Mouse (Mus musculus): ENCODE data around the gene Tmeff2. TPM values are rescaled to one million over a fixed set of nuclear protein-coding genes. Genes with fewer than 3 reads are reported as not detected.

Gene Tmeff2
- polyA plus RNA-seq, 1 experiment from 2014 or later: 3.4 TPM

- Histone ChIP-seq H3K36me3 (no peaks in the 10 kb centered on the region), H3K9ac (no peak overlapping the region), H3K9me3 (no peaks in the 10 kb centered on the region), H3K4me2 (no peak overlapping the region), H3K27ac (no peak overlapping the region), H3K4me3 (no peak overlapping the region), H3K27me3 (no peaks in the 10 kb centered on the region), H3K4me1 (0 out of 2 replicates have a peak, but pooled peaks cover 6% of the 10 kb centered on the region)
- 68% methylated on average over 15 of the region's 15 CpGs for WGBS
- no peak for ATAC-seq (ENCODE audit: borderline replicate concordance, extremely low read depth, low FRiP score, low TSS enrichment)
Measured at GRCm38 (mm10) chr1:51075785-51076771, 175.6 kb downstream of the Tmeff2 start.

- ATAC-seq (ENCODE audit: borderline replicate concordance, extremely low read depth, low FRiP score, low TSS enrichment): no peak
- Histone ChIP-seq H3K36me3 (no peaks in the 10 kb centered on the region), H3K27me3 (no peaks in the 10 kb centered on the region), H3K4me2 (no peak overlapping the region), H3K4me1 (no peaks in the 10 kb centered on the region), H3K9me3 (no peaks in the 10 kb centered on the region), H3K4me3 (no peak overlapping the region), H3K27ac (no peak overlapping the region), H3K9ac (no peak overlapping the region)
- WGBS: 28% methylated on average over 2 of the region's 2 CpGs
Measured at GRCm38 (mm10) chr1:51088921-51089320, 188.5 kb downstream of the Tmeff2 start.

- Histone ChIP-seq H3K4me3 (no peak overlapping the region), H3K4me2 (no peak overlapping the region), H3K27me3 (no peaks in the 10 kb centered on the region), H3K36me3 (no peaks in the 10 kb centered on the region), H3K27ac (no peak overlapping the region), H3K9me3 (no peaks in the 10 kb centered on the region), H3K9ac (no peak overlapping the region), H3K4me1 (no peaks in the 10 kb centered on the region)
- no peak for ATAC-seq (ENCODE audit: borderline replicate concordance, extremely low read depth, low FRiP score, low TSS enrichment)
- WGBS: 88% methylated on average over 3 of the region's 3 CpGs
Measured at GRCm38 (mm10) chr1:51089803-51090202, 189.4 kb downstream of the Tmeff2 start.

GRCm38 (mm10) chr1:51090212-51090761 is 189.8 kb downstream of the Tmeff2 start:
- no peaks in the 10 kb centered on the region for H3K36me3 ChIP-seq
- WGBS: 73% methylated on average over 4 of the region's 4 CpGs
- no peak overlapping the region for H3K9ac ChIP-seq
- no peaks in the 10 kb centered on the region for H3K9me3 ChIP-seq
- no peak overlapping the region for H3K27ac ChIP-seq
- H3K4me2 ChIP-seq: no peak overlapping the region
- ATAC-seq (ENCODE audit: borderline replicate concordance, extremely low read depth, low FRiP score, low TSS enrichment): no peak
- H3K4me3 ChIP-seq: no peak overlapping the region
- H3K27me3 ChIP-seq: no peaks in the 10 kb centered on the region
- 0 out of 2 replicates have a peak, but pooled peaks cover 3% of the 10 kb centered on the region for H3K4me1 ChIP-seq

GRCm38 (mm10) chr1:51094713-51095112 is 194.3 kb downstream of the Tmeff2 start:
- H3K27ac ChIP-seq: no peak overlapping the region
- H3K27me3 ChIP-seq: no peaks in the 10 kb centered on the region
- H3K4me1 ChIP-seq: peaks cover 16% of the 10 kb centered on the region
- H3K4me3 ChIP-seq: no peak overlapping the region
- no peaks in the 10 kb centered on the region for H3K9me3 ChIP-seq
- H3K4me2 ChIP-seq: no peak overlapping the region
- no peak for ATAC-seq (ENCODE audit: borderline replicate concordance, extremely low read depth, low FRiP score, low TSS enrichment)
- no peak overlapping the region for H3K9ac ChIP-seq
- H3K36me3 ChIP-seq: no peaks in the 10 kb centered on the region
- 73% methylated on average over 2 of the region's 2 CpGs for WGBS

- peak; percentile 91 for ATAC-seq (ENCODE audit: borderline replicate concordance, extremely low read depth, low FRiP score, low TSS enrichment)
- H3K9ac ChIP-seq: no peak overlapping the region
- H3K4me3 ChIP-seq: no peak overlapping the region
- no peaks in the 10 kb centered on the region for H3K9me3 ChIP-seq
- no peaks in the 10 kb centered on the region for H3K36me3 ChIP-seq
- H3K27ac ChIP-seq: peak overlapping the region; percentile 80
- H3K27me3 ChIP-seq: no peaks in the 10 kb centered on the region
- no peak overlapping the region for H3K4me2 ChIP-seq
- peaks cover 16% of the 10 kb centered on the region for H3K4me1 ChIP-seq
- WGBS: 33% methylated on average over 4 of the region's 4 CpGs
Measured at GRCm38 (mm10) chr1:51096848-51097598, 196.6 kb downstream of the Tmeff2 start.

- Histone ChIP-seq H3K27ac (no peak overlapping the region), H3K4me3 (no peak overlapping the region), H3K4me1 (peaks cover 11% of the 10 kb centered on the region), H3K9me3 (no peaks in the 10 kb centered on the region), H3K36me3 (no peaks in the 10 kb centered on the region), H3K9ac (no peak overlapping the region), H3K27me3 (no peaks in the 10 kb centered on the region), H3K4me2 (no peak overlapping the region)
- no peak for ATAC-seq (ENCODE audit: borderline replicate concordance, extremely low read depth, low FRiP score, low TSS enrichment)
- 95% methylated on average over 2 of the region's 2 CpGs for WGBS
Measured at GRCm38 (mm10) chr1:51101034-51101590, 200.7 kb downstream of the Tmeff2 start.

- Histone ChIP-seq H3K4me2 (no peak overlapping the region), H3K4me1 (peaks cover 8% of the 10 kb centered on the region), H3K9ac (no peak overlapping the region), H3K27me3 (no peaks in the 10 kb centered on the region), H3K4me3 (no peak overlapping the region), H3K9me3 (no peaks in the 10 kb centered on the region), H3K36me3 (no peaks in the 10 kb centered on the region), H3K27ac (no peak overlapping the region)
- ATAC-seq (ENCODE audit: borderline replicate concordance, extremely low read depth, low FRiP score, low TSS enrichment): no peak
- WGBS: 41% methylated on average over 2 of the region's 2 CpGs
Measured at GRCm38 (mm10) chr1:51104698-51105097, 204.3 kb downstream of the Tmeff2 start.

GRCm38 (mm10) chr1:51106401-51106920 is 206.0 kb downstream of the Tmeff2 start:
- H3K4me2 ChIP-seq: no peak overlapping the region
- 56% methylated on average over 4 of the region's 4 CpGs for WGBS
- no peak overlapping the region for H3K4me3 ChIP-seq
- H3K9me3 ChIP-seq: no peaks in the 10 kb centered on the region
- H3K27ac ChIP-seq: no peak overlapping the region
- H3K36me3 ChIP-seq: no peaks in the 10 kb centered on the region
- H3K9ac ChIP-seq: no peak overlapping the region
- no peak for ATAC-seq (ENCODE audit: borderline replicate concordance, extremely low read depth, low FRiP score, low TSS enrichment)
- H3K4me1 ChIP-seq: peaks cover 8% of the 10 kb centered on the region
- no peaks in the 10 kb centered on the region for H3K27me3 ChIP-seq

- Histone ChIP-seq H3K27ac (no peak overlapping the region), H3K9ac (no peak overlapping the region), H3K9me3 (no peaks in the 10 kb centered on the region), H3K27me3 (no peaks in the 10 kb centered on the region), H3K4me1 (peaks cover 8% of the 10 kb centered on the region), H3K4me3 (no peak overlapping the region), H3K36me3 (no peaks in the 10 kb centered on the region), H3K4me2 (no peak overlapping the region)
- 44% methylated on average over 2 of the region's 2 CpGs for WGBS
- no peak for ATAC-seq (ENCODE audit: borderline replicate concordance, extremely low read depth, low FRiP score, low TSS enrichment)
Measured at GRCm38 (mm10) chr1:51107299-51107698, 206.9 kb downstream of the Tmeff2 start.

- Histone ChIP-seq H3K4me1 (no peaks in the 10 kb centered on the region), H3K36me3 (no peaks in the 10 kb centered on the region), H3K27ac (no peak overlapping the region), H3K4me3 (no peak overlapping the region), H3K9ac (no peak overlapping the region), H3K27me3 (no peaks in the 10 kb centered on the region), H3K4me2 (no peak overlapping the region), H3K9me3 (no peaks in the 10 kb centered on the region)
- ATAC-seq (ENCODE audit: borderline replicate concordance, extremely low read depth, low FRiP score, low TSS enrichment): no peak
- WGBS: 69% methylated on average over 5 of the region's 5 CpGs
Measured at GRCm38 (mm10) chr1:51114721-51115120, 214.3 kb downstream of the Tmeff2 start.

Measured in lung, embryonic 15.5 days (tissue).